In the genomic region with DNA sequence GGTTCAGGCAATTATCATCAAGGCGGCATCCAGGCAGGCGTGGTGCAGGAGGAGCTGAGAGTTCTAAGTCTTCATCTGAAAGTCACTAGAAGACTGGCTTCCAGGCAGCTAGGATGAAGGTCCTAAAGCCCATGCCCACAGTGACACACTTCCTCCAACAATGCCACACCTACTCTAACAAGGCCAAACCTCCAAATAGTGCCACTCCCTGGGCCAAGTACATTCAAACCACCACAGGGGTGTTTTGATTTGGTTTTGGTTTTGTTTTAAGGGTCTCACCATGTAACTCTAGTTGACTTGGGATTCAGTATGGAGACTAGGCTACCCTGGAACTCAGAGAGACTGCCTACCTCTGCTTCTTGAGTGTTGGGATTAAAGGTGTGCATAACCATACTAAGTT, we compare ENCODE assay signal across 8 mouse cellular contexts. TPM values are rescaled to one million over a fixed set of nuclear protein-coding genes. Genes with fewer than 3 reads are reported as not detected.
DNase-seq lines count a peak whose midpoint lies in the region; ATAC-seq and TF ChIP-seq lines count a peak whose summit lies in the region.

A gene (minus strand): TSS at position 101 of the 400 bp plus-strand sequence.

- H3K4me1 ChIP-seq in ES-Bruce4 (ENCODE audit: control insufficient read depth, insufficient read depth, low read length) = peaks cover 6% of the 10 kb centered on the region
- peaks cover 13% of the 10 kb centered on the region for H3K4me1 ChIP-seq in forebrain, embryonic 15.5 days
- peaks cover 16% of the 10 kb centered on the region for H3K4me1 ChIP-seq in hindbrain, embryonic 13.5 days (replicated peaks)
- H3K4me1 ChIP-seq in liver, embryonic 16.5 days (ENCODE audit: control insufficient read depth, low read depth, low read length) = peaks cover 40% of the 10 kb centered on the region

- ATAC-seq in forebrain, embryonic 15.5 days (replicated peaks) = no peak
- ATAC-seq in hindbrain, embryonic 13.5 days (ENCODE audit: low FRiP score) = no peak
- ATAC-seq in liver, embryonic 16.5 days (ENCODE audit: low read depth) = no peak

- H3K27ac ChIP-seq in ES-Bruce4 (ENCODE audit: insufficient read depth, low read length) = peak within 1 kb of the TSS; percentile 18
- H3K27ac ChIP-seq in forebrain, embryonic 15.5 days (replicated peaks) = no peak within 1 kb of the TSS
- H3K27ac ChIP-seq in hindbrain, embryonic 13.5 days = no peak within 1 kb of the TSS
- no peak within 1 kb of the TSS; the same call in 1 of the 2 replicates for H3K27ac ChIP-seq in liver, embryonic 16.5 days (ENCODE audit: low read length)

- no peak for TF ChIP-seq EP300 in ES-Bruce4 (IDR thresholded peaks at IDR 0.05; ENCODE audit: insufficient read depth, low read depth, low read length)

- H3K4me2 ChIP-seq in forebrain, embryonic 15.5 days (replicated peaks) = peak within 1 kb of the TSS; percentile 81; the same call in 1 of the 2 replicates
- H3K4me2 ChIP-seq in hindbrain, embryonic 13.5 days = peak within 1 kb of the TSS; percentile 75
- H3K4me2 ChIP-seq in liver, embryonic 16.5 days (ENCODE audit: low read depth, low read length) = peak within 1 kb of the TSS; percentile 92

- TF ChIP-seq CTCF in ES-Bruce4 (IDR thresholded peaks at IDR 0.05; ENCODE audit: low read depth, low read length) = no peak

- WGBS in forebrain, embryonic 15.5 days = 85% methylated on average over 2 of the region's 2 CpGs
- WGBS in hindbrain, embryonic 13.5 days = 93% methylated on average over 2 of the region's 2 CpGs
- WGBS in liver, embryonic 16.5 days (ENCODE audit: insufficient replicate concordance) = 86% methylated on average over 2 of the region's 2 CpGs

- H3K27me3 ChIP-seq in ES-Bruce4 (ENCODE audit: control insufficient read depth, insufficient read depth, low read length, poor library complexity, severe bottlenecking) = no peaks in the 10 kb centered on the region
- peaks cover 4% of the 10 kb centered on the region; the same call in 1 of the 2 replicates for H3K27me3 ChIP-seq in forebrain, embryonic 15.5 days
- peaks cover 27% of the 10 kb centered on the region for H3K27me3 ChIP-seq in hindbrain, embryonic 13.5 days
- no peaks in the 10 kb centered on the region for H3K27me3 ChIP-seq in liver, embryonic 16.5 days (ENCODE audit: control insufficient read depth, insufficient read depth, low read depth, low read length)

- DNase-seq in heart, adult 11 months = peak; percentile 89
- DNase-seq in heart, adult 9 months (ENCODE audit: low spot score in 2 of 2) = no peak
- DNase-seq in retina, embryonic 14.5 days (ENCODE audit: low spot score) = no peak
- DNase-seq in frontal cortex, postnatal 14 days (ENCODE audit: low spot score in 2 of 2) = no peak

- no peak for TF ChIP-seq POLR2A in ES-Bruce4 (IDR thresholded peaks at IDR 0.05; ENCODE audit: insufficient read depth, low read length)

- H3K9me3 ChIP-seq in ES-Bruce4 (replicated peaks; ENCODE audit: control insufficient read depth, insufficient read depth, low read length, poor library complexity, severe bottlenecking) = no peaks in the 10 kb centered on the region
- no peaks in the 10 kb centered on the region for H3K9me3 ChIP-seq in forebrain, embryonic 15.5 days
- no peaks in the 10 kb centered on the region for H3K9me3 ChIP-seq in hindbrain, embryonic 13.5 days
- no peaks in the 10 kb centered on the region for H3K9me3 ChIP-seq in liver, embryonic 16.5 days (replicated peaks; ENCODE audit: control insufficient read depth, low read length)

- H3K9ac ChIP-seq in ES-Bruce4 (ENCODE audit: low read depth, poor library complexity, severe bottlenecking) = peak within 1 kb of the TSS; percentile 73
- H3K9ac ChIP-seq in forebrain, embryonic 15.5 days (replicated peaks) = no peak within 1 kb of the TSS
- H3K9ac ChIP-seq in hindbrain, embryonic 13.5 days = no peak within 1 kb of the TSS
- no peak within 1 kb of the TSS for H3K9ac ChIP-seq in liver, embryonic 16.5 days (ENCODE audit: low read depth, low read length)

- H3K36me3 ChIP-seq in ES-Bruce4 (ENCODE audit: control insufficient read depth, insufficient read depth, low read length, poor library complexity, severe bottlenecking) = no peaks in the 10 kb centered on the region
- H3K36me3 ChIP-seq in forebrain, embryonic 15.5 days = no peaks in the 10 kb centered on the region
- H3K36me3 ChIP-seq in hindbrain, embryonic 13.5 days = no peaks in the 10 kb centered on the region
- no peaks in the 10 kb centered on the region for H3K36me3 ChIP-seq in liver, embryonic 16.5 days (ENCODE audit: control insufficient read depth, insufficient read depth)

- peak within 1 kb of the TSS; percentile 71; the same call in 1 of the 2 replicates for H3K4me3 ChIP-seq in ES-Bruce4 (ENCODE audit: low read depth, low read length)
- no peak within 1 kb of the TSS for H3K4me3 ChIP-seq in forebrain, embryonic 15.5 days
- no peak within 1 kb of the TSS for H3K4me3 ChIP-seq in hindbrain, embryonic 13.5 days
- H3K4me3 ChIP-seq in liver, embryonic 16.5 days (ENCODE audit: low read depth, low read length) = peak within 1 kb of the TSS; percentile 86

RNA-seq across cellular contexts. Expression of the gene that starts here (rescaled TPM):
- polyA plus RNA-seq in ES-Bruce4 (2011; ENCODE audit: insufficient read depth, insufficient read length, low read depth, missing spikeins) = 58.8 and 62.2 TPM in 2 replicates
- 5.4 and 6.8 TPM in 2 replicates for polyA plus RNA-seq in forebrain, embryonic 15.5 days (2015; fragmentation: Nextera tagmentation; extraction: Ambion mirVana)
- polyA plus RNA-seq in hindbrain, embryonic 13.5 days (2015; fragmentation: Nextera tagmentation; extraction: Ambion mirVana) = 7.8 and 8.6 TPM in 2 replicates
- 16.5 and 18.8 TPM in 2 replicates for polyA plus RNA-seq in liver, embryonic 16.5 days (2015; fragmentation: Nextera tagmentation; extraction: Ambion mirVana)

Comparison
In these comparisons a context has a peak if more than half of its experiments do, and no peak if none do; other contexts are left out.
1. H3K4me3 ChIP-seq: peak in ES-Bruce4 (single experiment) and liver, embryonic 16.5 days (single experiment); none in forebrain, embryonic 15.5 days (single experiment) and hindbrain, embryonic 13.5 days (single experiment).
2. Peak in every context shown above with its lines, with median percentiles within 50 percentile points of each other: H3K4me2 ChIP-seq.